Mouse (Mus musculus) hindbrain, postnatal 0 days (tissue): ENCODE measurements around the gene Cemip2. TPM values are rescaled to one million over a fixed set of nuclear protein-coding genes. Genes with fewer than 3 reads are reported as not detected.

ENCODE experiments used
- ATAC-seq: fragments of 200-750 bp; cut with Nextera tagmentation; 2 replicates; pipeline ENCODE4 v1.8.0; 2017; ENCODE audit warnings: mild to moderate bottlenecking, moderate TSS enrichment, moderate library complexity
- DNase-seq: peaks from one replicate; pipeline ENCODE4 v3.0.0-alpha.2; 2015; ENCODE audit warnings: low spot score
- H3K27ac ChIP-seq: fragments of 300-500 bp; sonication (generic); 2 replicates; pipeline ENCODE4 v1.5.1; 2014; ENCODE audit warnings: mild to moderate bottlenecking
- H3K27me3 ChIP-seq: fragments of 300-500 bp; sonication (generic); 2 replicates; pipeline ENCODE4 v1.6.1; 2014; ENCODE audit warnings: low read length, mixed read lengths; ENCODE audit not compliant: insufficient read depth
- H3K36me3 ChIP-seq: fragments of 300-500 bp; sonication (generic); 2 replicates; pipeline ENCODE4 v1.6.1; 2014; ENCODE audit warnings: low read length, mixed read lengths; ENCODE audit not compliant: insufficient read depth
- H3K4me1 ChIP-seq: fragments of 300-500 bp; sonication (generic); 2 replicates; pipeline ENCODE4 v1.6.1; 2014; ENCODE audit warnings: antibody characterized with exemption, low read length, mixed read lengths; ENCODE audit not compliant: insufficient read depth
- H3K4me2 ChIP-seq: fragments of 300-500 bp; sonication (generic); 2 replicates; pipeline ENCODE4 v1.6.1; 2014; ENCODE audit warnings: low read depth, mild to moderate bottlenecking, low read length, moderate library complexity, mixed read lengths
- H3K4me3 ChIP-seq: fragments of 300-500 bp; sonication (generic); 2 replicates; pipeline ENCODE4 v1.5.1; 2014; ENCODE audit warnings: low read length
- H3K9ac ChIP-seq: fragments of 300-500 bp; sonication (generic); replicated peaks from 2 replicates; pipeline ENCODE4 v1.6.1; 2014; ENCODE audit warnings: mild to moderate bottlenecking, low read length, moderate library complexity, mixed read lengths
- H3K9me3 ChIP-seq: fragments of 300-500 bp; sonication (generic); 2 replicates; pipeline ENCODE4 v1.6.1; 2016; ENCODE audit warnings: low read length, mixed read lengths
- CTCF ChIP-seq: IDR thresholded peaks from 2 replicates; pipeline ENCODE4 v1.5.1; 2016; ENCODE audit warnings: antibody characterized with exemption, control low read depth, low read depth
- WGBS: fragments of 180-500 bp; shearing (Covaris S2); extraction: QIAGEN DNeasy Blood & Tissue Kit; methylation state at CpG from one replicate; pipeline ENCODE4 v1.1.7; 2014; 5-methylcytosine and 5-hydroxymethylcytosine counted together
- polyA plus RNA-seq: library from polyadenylated mRNA; unstranded; fragments of >200 nt; fragmentation: Nextera tagmentation; extraction: Ambion mirVana; gene quantifications from 2 replicates; pipeline ENCODE4 v1.2.1, GENCODE M21; 2015
- total RNA-seq: library from RNA; depleted of rRNA; stranded (reverse); fragments of >200 nt; gene quantifications from 2 replicates; pipeline ENCODE4 v1.2.3, GENCODE M21; 2014

Cemip2 gene
- total and polyA plus RNA-seq, 2 experiments from 2014 or later: 11.7 to 25.1 TPM

DNA sequence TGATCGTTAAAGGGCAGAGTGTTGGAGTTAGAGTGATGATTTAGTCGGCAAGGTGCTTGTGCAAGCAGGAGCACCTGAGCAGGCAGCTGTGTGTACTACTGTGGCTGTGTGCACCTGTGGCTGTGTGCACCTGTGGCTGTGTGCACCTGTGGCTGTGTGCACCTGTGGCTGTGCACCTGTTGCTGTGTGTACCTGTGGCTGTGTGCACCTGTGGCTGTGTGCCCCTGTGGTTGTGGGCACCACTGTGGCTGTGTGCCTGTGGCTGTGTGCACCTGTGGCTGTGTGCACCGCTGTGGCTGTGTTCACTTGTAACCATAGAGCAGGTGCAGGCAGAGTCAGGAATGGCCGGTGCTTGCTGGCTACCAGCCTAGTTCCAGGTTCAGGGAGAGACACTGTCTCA is 38.1 kb downstream of the Cemip2 start:
- Histone ChIP-seq H3K27me3 (no peaks in the 10 kb centered on the region), H3K4me3 (no peak overlapping the region), H3K4me1 (no peaks in the 10 kb centered on the region), H3K9ac (no peak overlapping the region), H3K9me3 (no peaks in the 10 kb centered on the region), H3K36me3 (peaks cover 56% of the 10 kb centered on the region), H3K27ac (no peak overlapping the region), H3K4me2 (no peak overlapping the region)
- WGBS: 87% methylated on average over 4 of the region's 4 CpGs
- TF ChIP-seq CTCF: no peak
- ATAC-seq (no peak), DNase-seq (no peak)

GRCm38 (mm10) chr19:21818021-21818725 is 40.0 kb downstream of the Cemip2 start:
- WGBS: 91% methylated on average over 14 of the region's 14 CpGs
- no peak for ATAC-seq
- H3K36me3 ChIP-seq: peaks cover 38% of the 10 kb centered on the region

DNA sequence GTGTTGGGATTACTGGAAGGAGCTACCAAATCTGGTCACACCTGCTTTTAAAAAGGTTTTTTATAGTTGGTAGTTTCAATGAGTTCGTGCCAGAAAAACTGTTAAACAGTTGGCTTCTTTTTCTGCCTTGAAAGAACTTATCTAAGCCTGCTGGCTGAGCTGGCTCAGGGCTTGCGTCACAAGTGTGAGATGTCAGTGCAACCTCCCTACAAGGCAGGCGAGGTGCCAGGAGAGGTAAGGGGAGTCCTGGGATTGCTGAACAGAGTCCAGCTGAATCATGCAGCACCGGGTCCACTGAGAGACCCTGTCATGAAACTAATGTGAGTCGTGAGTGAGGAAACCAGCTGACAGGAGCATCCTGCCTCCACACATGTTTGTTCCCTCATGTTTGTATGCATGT is 41.4 kb downstream of the Cemip2 start:
- Histone ChIP-seq H3K4me1 (no peaks in the 10 kb centered on the region), H3K9ac (no peak overlapping the region), H3K36me3 (peaks cover 32% of the 10 kb centered on the region), H3K9me3 (no peaks in the 10 kb centered on the region), H3K27ac (no peak overlapping the region), H3K4me3 (no peak overlapping the region), H3K27me3 (no peaks in the 10 kb centered on the region), H3K4me2 (no peak overlapping the region)
- ATAC-seq (no peak), DNase-seq (no peak)
- TF ChIP-seq CTCF: no peak
- 65% methylated on average over 5 of the region's 5 CpGs for WGBS

More at GRCm38 (mm10) chr19:21818021-21818725, 40.0 kb downstream of the Cemip2 start:
- no peaks in the 10 kb centered on the region for H3K4me1 ChIP-seq
- H3K9me3 ChIP-seq: no peaks in the 10 kb centered on the region
- DNase-seq: no peak
- no peak overlapping the region for H3K27ac ChIP-seq
- H3K27me3 ChIP-seq: no peaks in the 10 kb centered on the region
- H3K4me3 ChIP-seq: no peak overlapping the region
- no peak for TF ChIP-seq CTCF
- no peak overlapping the region for H3K9ac ChIP-seq
- H3K4me2 ChIP-seq: no peak overlapping the region

GRCm38 (mm10) chr19:21820126-21820525 is 42.0 kb downstream of the Cemip2 start:
- Histone ChIP-seq H3K4me1 (no peaks in the 10 kb centered on the region), H3K4me2 (no peak overlapping the region), H3K27ac (no peak overlapping the region), H3K4me3 (no peak overlapping the region), H3K9me3 (no peaks in the 10 kb centered on the region), H3K9ac (no peak overlapping the region), H3K36me3 (peaks cover 32% of the 10 kb centered on the region), H3K27me3 (no peaks in the 10 kb centered on the region)
- DNase-seq: no peak
- 79% methylated on average over 4 of the region's 4 CpGs for WGBS
- no peak for ATAC-seq
- no peak for TF ChIP-seq CTCF

DNA sequence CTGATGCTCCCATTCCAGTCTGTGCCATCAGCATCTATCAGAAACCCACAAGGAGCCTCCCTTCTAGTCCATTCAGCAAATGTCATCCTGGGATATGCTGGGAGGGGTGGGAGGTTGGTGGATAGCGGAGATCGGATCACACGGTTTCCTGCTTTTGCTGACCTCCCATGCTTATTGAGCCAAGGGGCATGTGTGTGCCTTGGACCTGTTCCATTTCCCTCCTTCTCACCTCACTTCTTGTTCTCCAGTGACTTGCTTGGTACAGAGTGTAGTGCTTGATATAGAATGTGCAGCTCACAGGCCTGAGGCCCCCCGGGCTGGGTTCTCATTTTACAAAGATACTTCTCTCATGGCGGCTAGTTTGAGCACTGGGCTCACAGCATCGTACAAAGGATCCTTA is 43.7 kb downstream of the Cemip2 start:
- Histone ChIP-seq H3K4me2 (no peak overlapping the region), H3K9ac (no peak overlapping the region), H3K27ac (no peak overlapping the region), H3K4me1 (no peaks in the 10 kb centered on the region), H3K36me3 (peaks cover 20% of the 10 kb centered on the region; the same call in 1 of the 2 replicates), H3K9me3 (no peaks in the 10 kb centered on the region), H3K4me3 (no peak overlapping the region), H3K27me3 (no peaks in the 10 kb centered on the region)
- WGBS: 72% methylated on average over 6 of the region's 6 CpGs
- no peak for TF ChIP-seq CTCF
- ATAC-seq: no peak
- no peak for DNase-seq

GRCm38 (mm10) chr19:21824146-21824545 is 46.0 kb downstream of the Cemip2 start:
- Histone ChIP-seq H3K4me2 (no peak overlapping the region), H3K9ac (no peak overlapping the region), H3K4me3 (no peak overlapping the region), H3K36me3 (peaks cover 15% of the 10 kb centered on the region; the same call in 1 of the 2 replicates), H3K9me3 (no peaks in the 10 kb centered on the region), H3K4me1 (no peaks in the 10 kb centered on the region), H3K27me3 (no peaks in the 10 kb centered on the region), H3K27ac (no peak overlapping the region)
- DNase-seq (no peak), ATAC-seq (no peak)
- 88% methylated on average over 5 of the region's 5 CpGs for WGBS
- TF ChIP-seq CTCF: no peak
